Mouse (Mus musculus) olfactory bulb, adult 2 months (tissue): ENCODE results near the gene Dusp12.

ENCODE experiments used
- CTCF ChIP-seq: fragments of 200-500 bp; IDR thresholded peaks from 2 replicates; pipeline ENCODE4 v1.5.1; 2012; ENCODE audit warnings: low read depth, mild to moderate bottlenecking, low read length, moderate library complexity; ENCODE audit not compliant: insufficient read depth
- POLR2A ChIP-seq: fragments of 200-500 bp; IDR thresholded peaks from 2 replicates; pipeline ENCODE4 v1.6.1; 2012; ENCODE audit warnings: mild to moderate bottlenecking, low read depth, low read length, moderate library complexity; ENCODE audit not compliant: insufficient read depth

DNA sequence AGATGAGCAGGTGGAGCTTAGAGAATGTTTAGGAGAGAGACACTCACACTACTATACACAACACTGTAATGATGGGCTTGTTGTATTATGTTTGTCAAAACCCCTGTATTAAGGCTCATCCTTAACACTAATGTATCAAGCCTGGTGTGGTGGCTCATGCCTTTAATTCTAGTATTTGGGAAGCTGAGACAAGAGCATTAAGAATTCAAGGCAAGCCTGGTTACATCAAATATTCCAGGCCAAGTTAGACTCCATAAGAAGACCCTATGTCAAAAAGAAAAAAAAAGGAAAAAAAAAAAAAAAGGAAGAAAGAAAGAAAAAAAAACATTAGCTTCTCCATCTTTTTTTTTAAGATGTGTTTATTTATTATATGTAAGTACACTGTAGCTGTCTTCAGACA is 21.1 kb downstream of the Dusp12 start:
- no peak for TF ChIP-seq POLR2A
- TF ChIP-seq CTCF, result no peak
